Mouse (Mus musculus): ENCODE results near the gene Clint1. TPM values are rescaled to one million over a fixed set of nuclear protein-coding genes. Genes with fewer than 3 reads are reported as not detected.
A peak's percentile ranks its signal among the peaks of the same experiment; 100 is the strongest.

Gene Clint1
- polyA plus RNA-seq, 1 experiment, result 59.4 TPM

DNA sequence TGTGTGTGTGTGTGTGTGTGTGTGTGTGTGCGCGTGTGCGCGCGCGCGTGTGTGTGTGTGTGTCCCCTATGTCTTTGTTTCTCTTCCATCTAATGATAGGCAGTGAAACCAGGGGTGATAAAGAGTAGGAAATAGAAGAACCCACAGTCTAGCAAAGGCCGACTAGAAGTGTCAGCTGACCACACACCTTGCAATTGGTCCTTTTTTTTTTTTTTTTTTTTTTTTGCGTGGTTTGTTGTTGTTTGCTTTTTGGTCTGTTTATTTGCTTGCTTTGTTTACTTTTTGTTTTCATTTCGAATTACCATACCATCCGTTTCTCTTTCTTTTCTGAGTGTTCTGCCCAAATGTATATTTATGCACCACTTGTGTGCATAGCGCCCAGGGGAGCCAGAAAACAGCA, 3.6 kb upstream of the Clint1 start:
- TF ChIP-seq CTCF (IDR thresholded peaks at IDR 0.05; ENCODE audit: borderline replicate concordance, extremely low read depth, insufficient read depth, insufficient read length), result no peak
- no peak for TF ChIP-seq POLR2A (IDR thresholded peaks at IDR 0.05; ENCODE audit: borderline replicate concordance, extremely low read depth, insufficient read depth, insufficient read length, poor library complexity, severe bottlenecking)
- no peak for DNase-seq (ENCODE audit: low read depth)

- TF ChIP-seq CTCF (IDR thresholded peaks at IDR 0.05; ENCODE audit: borderline replicate concordance, extremely low read depth, insufficient read depth, insufficient read length) (no peak), POLR2A (IDR thresholded peaks at IDR 0.05; ENCODE audit: borderline replicate concordance, extremely low read depth, insufficient read depth, insufficient read length, poor library complexity, severe bottlenecking) (no peak)
- no peak for DNase-seq (ENCODE audit: low read depth)
Observed at GRCm38 (mm10) chr11:45849203-45849602, 2.6 kb upstream of the Clint1 start.

DNA sequence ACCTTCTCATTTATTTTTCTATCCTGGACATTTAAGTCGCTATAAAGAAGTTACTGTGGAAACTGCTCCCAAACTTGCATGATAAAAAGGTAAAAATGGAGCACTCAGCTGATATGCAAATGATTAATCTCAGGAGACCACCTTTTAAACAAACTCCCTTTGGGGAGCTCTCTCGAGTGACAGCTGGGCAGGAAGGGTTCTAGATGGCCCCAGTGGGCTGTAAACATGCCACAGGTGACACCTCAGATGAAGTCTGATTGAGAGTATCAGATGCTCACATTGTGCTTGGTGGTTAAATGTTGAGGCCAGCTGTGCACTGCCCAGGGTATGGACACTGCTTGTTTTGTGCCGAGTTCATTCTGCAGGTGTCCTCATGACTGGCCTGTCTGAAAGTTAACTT, 2.0 kb upstream of the Clint1 start:
- no peak for DNase-seq (ENCODE audit: low read depth)
- TF ChIP-seq CTCF (IDR thresholded peaks at IDR 0.05; ENCODE audit: borderline replicate concordance, extremely low read depth, insufficient read depth, insufficient read length), result no peak
- no peak for TF ChIP-seq POLR2A (IDR thresholded peaks at IDR 0.05; ENCODE audit: borderline replicate concordance, extremely low read depth, insufficient read depth, insufficient read length, poor library complexity, severe bottlenecking)

- no peak for DNase-seq (ENCODE audit: low read depth)
- TF ChIP-seq POLR2A (IDR thresholded peaks at IDR 0.05; ENCODE audit: borderline replicate concordance, extremely low read depth, insufficient read depth, insufficient read length, poor library complexity, severe bottlenecking), result no peak
- TF ChIP-seq CTCF (IDR thresholded peaks at IDR 0.05; ENCODE audit: borderline replicate concordance, extremely low read depth, insufficient read depth, insufficient read length), result no peak
Observed at GRCm38 (mm10) chr11:45850317-45850716, 1.5 kb upstream of the Clint1 start.

- TF ChIP-seq POLR2A (IDR thresholded peaks at IDR 0.05; ENCODE audit: borderline replicate concordance, extremely low read depth, insufficient read depth, insufficient read length, poor library complexity, severe bottlenecking) (no peak), CTCF (IDR thresholded peaks at IDR 0.05; ENCODE audit: borderline replicate concordance, extremely low read depth, insufficient read depth, insufficient read length) (no peak)
- DNase-seq (ENCODE audit: low read depth), result peak; percentile 32
Observed at GRCm38 (mm10) chr11:45852124-45852994, 508 bp downstream of the Clint1 start.

DNA sequence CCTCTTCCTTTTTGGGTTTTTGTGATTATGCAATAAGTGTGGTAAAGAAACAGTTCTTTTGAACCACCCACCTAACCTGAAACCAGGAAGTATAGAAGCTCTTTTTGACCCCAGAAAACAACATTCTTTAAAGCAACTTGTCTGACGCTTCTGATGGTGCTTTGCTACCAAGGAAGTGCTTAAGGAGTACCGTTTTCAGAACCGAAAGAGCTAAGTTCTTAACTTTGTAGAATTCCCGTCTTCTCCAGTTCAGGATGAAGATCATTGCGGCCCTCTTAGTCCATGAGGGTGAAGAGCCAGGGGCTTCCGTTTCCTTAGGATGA, 1.1 kb downstream of the Clint1 start:
- DNase-seq (ENCODE audit: low read depth), result no peak
- TF ChIP-seq CTCF (IDR thresholded peaks at IDR 0.05; ENCODE audit: borderline replicate concordance, extremely low read depth, insufficient read depth, insufficient read length) (no peak), POLR2A (IDR thresholded peaks at IDR 0.05; ENCODE audit: borderline replicate concordance, extremely low read depth, insufficient read depth, insufficient read length, poor library complexity, severe bottlenecking) (no peak)

DNA sequence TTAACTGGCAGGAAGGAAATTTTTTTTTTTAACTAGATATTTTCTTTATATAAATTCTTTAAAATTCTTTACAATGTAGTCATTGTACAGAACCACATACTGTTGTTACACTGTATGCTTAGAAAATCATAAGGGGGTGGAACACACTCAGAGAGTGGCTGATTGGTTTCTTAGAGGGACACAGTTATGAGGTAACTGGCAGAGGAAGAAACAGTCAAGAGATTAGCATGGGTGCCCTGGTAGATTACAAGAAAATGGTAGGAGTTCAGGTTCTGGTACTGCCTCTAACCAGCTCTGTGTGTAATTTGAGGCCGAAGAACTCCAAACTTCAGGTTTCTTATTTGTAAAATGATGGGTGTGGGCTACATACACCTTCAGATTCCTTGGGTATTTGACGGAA, 2.1 kb downstream of the Clint1 start:
- no peak for TF ChIP-seq CTCF (IDR thresholded peaks at IDR 0.05; ENCODE audit: borderline replicate concordance, extremely low read depth, insufficient read depth, insufficient read length)
- TF ChIP-seq POLR2A (IDR thresholded peaks at IDR 0.05; ENCODE audit: borderline replicate concordance, extremely low read depth, insufficient read depth, insufficient read length, poor library complexity, severe bottlenecking), result no peak
- no peak for DNase-seq (ENCODE audit: low read depth)

GRCm38 (mm10) chr11:45854381-45854780, 2.5 kb downstream of the Clint1 start:
- TF ChIP-seq POLR2A (IDR thresholded peaks at IDR 0.05; ENCODE audit: borderline replicate concordance, extremely low read depth, insufficient read depth, insufficient read length, poor library complexity, severe bottlenecking) (no peak), CTCF (IDR thresholded peaks at IDR 0.05; ENCODE audit: borderline replicate concordance, extremely low read depth, insufficient read depth, insufficient read length) (no peak)

DNA sequence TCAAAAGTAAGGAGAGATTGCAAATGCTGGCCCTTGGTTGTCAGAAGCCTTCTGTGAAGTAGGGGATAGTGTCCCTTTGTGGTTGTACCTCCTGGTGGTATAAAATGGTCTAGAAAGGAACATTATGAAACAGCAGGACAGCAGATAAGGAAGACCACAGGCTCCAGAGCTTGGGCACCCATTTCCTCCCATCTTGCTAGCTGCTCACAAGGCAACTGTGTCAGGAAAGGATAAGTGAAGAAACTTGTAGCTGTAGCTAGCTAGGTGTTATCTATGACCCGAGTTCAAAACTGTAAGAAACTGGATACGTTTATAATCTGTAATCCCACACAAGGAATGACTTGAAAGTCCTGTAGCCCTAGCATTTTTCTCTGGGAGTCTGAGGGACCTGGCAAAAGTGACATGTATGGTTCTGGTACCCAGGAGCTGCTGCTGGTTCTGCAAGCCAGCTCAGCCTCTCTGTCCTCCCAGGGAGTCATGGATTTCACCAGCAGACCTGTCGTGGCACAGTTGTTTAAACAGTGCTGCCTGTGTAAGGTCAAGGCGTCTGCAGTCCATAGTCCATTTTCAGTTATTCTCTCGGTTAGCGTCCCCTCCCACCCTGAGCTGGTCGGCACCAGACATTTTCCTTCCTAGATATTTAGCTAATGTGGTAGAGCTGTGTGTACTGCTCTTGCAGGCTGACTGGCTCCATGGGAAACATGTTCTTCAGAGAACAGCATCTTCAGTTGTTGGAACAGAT, 3.7 kb downstream of the Clint1 start:
- DNase-seq (ENCODE audit: low read depth), result no peak
- TF ChIP-seq POLR2A (IDR thresholded peaks at IDR 0.05; ENCODE audit: borderline replicate concordance, extremely low read depth, insufficient read depth, insufficient read length, poor library complexity, severe bottlenecking), result no peak
- TF ChIP-seq CTCF (IDR thresholded peaks at IDR 0.05; ENCODE audit: borderline replicate concordance, extremely low read depth, insufficient read depth, insufficient read length), result no peak

More at GRCm38 (mm10) chr11:45854381-45854780, 2.5 kb downstream of the Clint1 start:
- no peak for DNase-seq (ENCODE audit: low read depth)

DNA sequence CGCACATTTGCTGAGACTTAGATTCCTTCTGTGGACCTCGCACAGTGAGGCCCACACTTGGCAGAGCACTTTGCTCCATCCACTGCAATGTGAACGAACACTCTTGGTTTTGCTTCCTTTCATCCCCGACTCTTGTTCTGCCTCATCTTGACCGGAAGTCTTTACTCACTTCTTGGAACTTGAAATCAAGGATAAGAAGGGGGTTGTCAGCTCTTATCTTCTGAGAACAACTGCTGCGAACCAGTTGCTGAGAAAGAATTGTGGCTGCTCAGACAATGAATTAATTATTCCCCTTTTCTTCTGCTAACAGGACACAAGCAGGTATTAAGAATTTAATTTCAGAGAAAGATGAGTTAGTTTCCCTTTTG, 4.3 kb downstream of the Clint1 start:
- TF ChIP-seq POLR2A (IDR thresholded peaks at IDR 0.05; ENCODE audit: borderline replicate concordance, extremely low read depth, insufficient read depth, insufficient read length, poor library complexity, severe bottlenecking), result no peak
- TF ChIP-seq CTCF (IDR thresholded peaks at IDR 0.05; ENCODE audit: borderline replicate concordance, extremely low read depth, insufficient read depth, insufficient read length), result no peak
- DNase-seq (ENCODE audit: low read depth), result no peak

DNA sequence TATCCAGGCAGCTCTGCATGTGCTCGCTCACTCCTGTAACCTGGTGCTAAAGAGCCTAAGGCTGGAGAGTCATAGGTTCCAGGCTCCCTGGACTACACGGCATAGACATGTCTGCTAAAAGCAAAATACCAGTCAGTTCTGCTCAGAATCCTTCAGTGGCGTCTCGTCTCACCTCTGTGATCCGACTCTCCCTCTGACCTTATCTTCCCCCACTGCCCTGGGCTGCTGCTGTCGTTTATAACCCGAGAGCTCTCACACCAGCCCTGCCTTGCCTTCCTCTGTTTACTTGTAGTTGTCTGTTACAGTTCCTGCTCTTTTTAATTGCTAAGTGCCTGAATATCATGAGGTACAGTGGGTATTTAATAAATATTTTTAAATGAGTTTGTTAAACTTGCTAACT, 9.5 kb downstream of the Clint1 start:
- no peak for TF ChIP-seq CTCF (IDR thresholded peaks at IDR 0.05; ENCODE audit: borderline replicate concordance, extremely low read depth, insufficient read depth, insufficient read length)
- TF ChIP-seq POLR2A (IDR thresholded peaks at IDR 0.05; ENCODE audit: borderline replicate concordance, extremely low read depth, insufficient read depth, insufficient read length, poor library complexity, severe bottlenecking), result no peak
- no peak for DNase-seq (ENCODE audit: low read depth)

Data from brain, embryonic 14.5 days (tissue).